Mouse (Mus musculus): ENCODE measurements around the gene Myf6. TPM values are rescaled to one million over a fixed set of nuclear protein-coding genes. Genes with fewer than 3 reads are reported as not detected.

The Myf6 gene
- polyA plus RNA-seq, 1 experiment from 2014 or later, result not detected

- peaks cover 2% of the 10 kb centered on the region; the same call in 1 of the 2 replicates for H3K4me1 ChIP-seq (replicated peaks; ENCODE audit: control insufficient read depth, insufficient read depth, low read length)
- no peak overlapping the region for H3K4me3 ChIP-seq (replicated peaks; ENCODE audit: low read length)
- H3K9ac ChIP-seq (replicated peaks; ENCODE audit: low read depth, low read length), result no peak overlapping the region
- 87% methylated on average over 1 of the region's 1 CpGs for WGBS
- ATAC-seq, result no peak
- no peaks in the 10 kb centered on the region for H3K9me3 ChIP-seq (ENCODE audit: control insufficient read depth, low read length)
- H3K27ac ChIP-seq (ENCODE audit: low read length), result no peak overlapping the region
- no peak overlapping the region for H3K4me2 ChIP-seq (ENCODE audit: low read length)
- no peaks in the 10 kb centered on the region for H3K27me3 ChIP-seq (replicated peaks; ENCODE audit: control insufficient read depth, insufficient read depth, low read length)
- H3K36me3 ChIP-seq (ENCODE audit: control insufficient read depth, insufficient read depth), result no peaks in the 10 kb centered on the region
Measured at GRCm38 (mm10) chr10:107496402-107496801, 1.9 kb upstream of the Myf6 start.

DNA sequence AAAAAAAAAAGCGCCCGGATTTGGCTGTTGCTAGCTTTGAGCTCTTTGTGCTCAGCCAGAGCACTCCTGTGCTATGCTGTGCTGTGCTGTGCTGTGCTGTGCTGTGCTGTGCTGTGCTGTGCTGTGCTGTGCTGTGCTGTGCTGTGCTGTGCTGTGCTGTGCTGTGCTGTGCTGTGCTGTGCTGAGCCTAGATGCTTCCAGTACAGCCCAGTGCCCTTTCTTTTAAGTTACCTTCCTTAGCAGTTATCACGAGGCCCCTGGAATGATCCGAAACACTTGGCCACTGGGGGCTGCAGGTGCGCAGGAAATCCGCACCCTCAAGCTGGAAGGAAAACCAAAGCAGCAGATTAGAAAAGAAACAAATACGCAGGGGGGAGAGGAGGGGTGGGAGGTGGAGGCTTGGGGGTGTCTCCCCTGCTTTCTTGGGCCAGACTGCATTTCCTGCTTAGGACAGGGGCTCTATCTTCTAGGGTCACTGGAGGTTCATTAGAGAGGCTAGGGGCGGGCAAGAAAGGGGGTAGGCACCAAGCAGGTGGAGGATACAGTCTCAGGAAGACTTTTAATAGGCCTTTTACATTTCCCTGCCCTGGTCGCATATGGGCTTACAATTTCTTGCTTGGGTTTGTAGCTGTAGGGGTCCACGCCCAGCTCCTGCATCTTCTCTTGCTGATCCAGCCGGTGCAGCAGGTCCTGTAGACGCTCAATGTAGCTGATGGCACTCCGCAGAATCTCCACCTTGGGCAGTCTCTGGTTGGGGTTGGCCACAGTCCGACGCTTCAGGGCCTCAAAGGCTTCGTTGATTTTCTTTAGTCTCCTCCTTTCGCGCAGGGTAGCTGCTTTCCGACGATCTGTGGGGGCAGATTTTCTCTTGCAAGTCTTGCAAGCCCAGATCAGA is 710 bp downstream of the Myf6 start:
- Histone ChIP-seq H3K9me3 (ENCODE audit: control insufficient read depth, low read length) (no peaks in the 10 kb centered on the region), H3K4me3 (replicated peaks; ENCODE audit: low read length) (peak overlapping the region; percentile 35), H3K27me3 (replicated peaks; ENCODE audit: control insufficient read depth, insufficient read depth, low read length) (no peaks in the 10 kb centered on the region), H3K9ac (replicated peaks; ENCODE audit: low read depth, low read length) (peak overlapping the region; percentile 49), H3K36me3 (ENCODE audit: control insufficient read depth, insufficient read depth) (no peaks in the 10 kb centered on the region), H3K4me1 (replicated peaks; ENCODE audit: control insufficient read depth, insufficient read depth, low read length) (peaks cover 2% of the 10 kb centered on the region; the same call in 1 of the 2 replicates), H3K4me2 (ENCODE audit: low read length) (peak overlapping the region; percentile 53), H3K27ac (ENCODE audit: low read length) (no peak overlapping the region)
- WGBS, result 46% methylated on average over 20 of the region's 20 CpGs
- peak; percentile 88 for ATAC-seq

GRCm38 (mm10) chr10:107492867-107493579 is 1.5 kb downstream of the Myf6 start:
- peak overlapping the region; percentile 53 for H3K4me2 ChIP-seq (ENCODE audit: low read length)
- peak overlapping the region; percentile 49 for H3K9ac ChIP-seq (replicated peaks; ENCODE audit: low read depth, low read length)
- H3K27me3 ChIP-seq (replicated peaks; ENCODE audit: control insufficient read depth, insufficient read depth, low read length), result no peaks in the 10 kb centered on the region
- peaks cover 2% of the 10 kb centered on the region; the same call in 1 of the 2 replicates for H3K4me1 ChIP-seq (replicated peaks; ENCODE audit: control insufficient read depth, insufficient read depth, low read length)
- no peak overlapping the region for H3K27ac ChIP-seq (ENCODE audit: low read length)
- H3K36me3 ChIP-seq (ENCODE audit: control insufficient read depth, insufficient read depth), result no peaks in the 10 kb centered on the region
- ATAC-seq, result peak; percentile 76
- peak overlapping the region; percentile 35 for H3K4me3 ChIP-seq (replicated peaks; ENCODE audit: low read length)
- WGBS, result 28% methylated on average over 18 of the region's 18 CpGs
- no peaks in the 10 kb centered on the region for H3K9me3 ChIP-seq (ENCODE audit: control insufficient read depth, low read length)

- Histone ChIP-seq H3K9ac (replicated peaks; ENCODE audit: low read depth, low read length) (no peak overlapping the region), H3K27me3 (replicated peaks; ENCODE audit: control insufficient read depth, insufficient read depth, low read length) (no peaks in the 10 kb centered on the region), H3K4me3 (replicated peaks; ENCODE audit: low read length) (no peak overlapping the region), H3K9me3 (ENCODE audit: control insufficient read depth, low read length) (no peaks in the 10 kb centered on the region), H3K27ac (ENCODE audit: low read length) (no peak overlapping the region), H3K36me3 (ENCODE audit: control insufficient read depth, insufficient read depth) (no peaks in the 10 kb centered on the region), H3K4me2 (ENCODE audit: low read length) (no peak overlapping the region), H3K4me1 (replicated peaks; ENCODE audit: control insufficient read depth, insufficient read depth, low read length) (peaks cover 1% of the 10 kb centered on the region; the same call in 1 of the 2 replicates)
- ATAC-seq, result no peak
- WGBS, result 29% methylated on average over 12 of the region's 12 CpGs
Measured at GRCm38 (mm10) chr10:107488654-107489315, 5.8 kb downstream of the Myf6 start.

DNA sequence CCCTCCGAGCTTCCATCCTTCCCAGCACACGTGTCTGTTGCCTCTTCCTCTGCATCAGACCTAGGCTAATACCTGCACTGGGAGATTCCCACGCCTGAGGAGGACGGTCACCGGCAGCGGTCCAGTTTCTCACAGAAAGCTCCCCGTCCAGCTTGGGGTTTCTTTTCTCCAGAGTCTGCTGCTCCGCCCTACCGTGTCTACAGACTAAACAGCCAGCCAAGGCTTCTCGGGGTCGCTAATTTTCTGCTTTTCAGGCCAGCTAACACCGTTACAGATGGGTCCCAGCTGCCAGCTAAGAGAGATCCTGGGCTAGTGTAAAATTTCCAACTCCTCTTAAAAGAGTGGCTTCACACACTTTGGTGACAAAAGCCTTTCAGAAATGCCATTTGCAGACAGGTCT is 7.8 kb downstream of the Myf6 start:
- H3K9ac ChIP-seq (replicated peaks; ENCODE audit: low read depth, low read length), result no peak overlapping the region
- no peak overlapping the region for H3K27ac ChIP-seq (ENCODE audit: low read length)
- no peak for ATAC-seq
- no peaks in the 10 kb centered on the region for H3K36me3 ChIP-seq (ENCODE audit: control insufficient read depth, insufficient read depth)
- no peaks in the 10 kb centered on the region for H3K4me1 ChIP-seq (replicated peaks; ENCODE audit: control insufficient read depth, insufficient read depth, low read length)
- 77% methylated on average over 12 of the region's 12 CpGs for WGBS
- no peaks in the 10 kb centered on the region for H3K27me3 ChIP-seq (replicated peaks; ENCODE audit: control insufficient read depth, insufficient read depth, low read length)
- H3K9me3 ChIP-seq (ENCODE audit: control insufficient read depth, low read length), result no peaks in the 10 kb centered on the region
- H3K4me3 ChIP-seq (replicated peaks; ENCODE audit: low read length), result no peak overlapping the region
- no peak overlapping the region for H3K4me2 ChIP-seq (ENCODE audit: low read length)

DNA sequence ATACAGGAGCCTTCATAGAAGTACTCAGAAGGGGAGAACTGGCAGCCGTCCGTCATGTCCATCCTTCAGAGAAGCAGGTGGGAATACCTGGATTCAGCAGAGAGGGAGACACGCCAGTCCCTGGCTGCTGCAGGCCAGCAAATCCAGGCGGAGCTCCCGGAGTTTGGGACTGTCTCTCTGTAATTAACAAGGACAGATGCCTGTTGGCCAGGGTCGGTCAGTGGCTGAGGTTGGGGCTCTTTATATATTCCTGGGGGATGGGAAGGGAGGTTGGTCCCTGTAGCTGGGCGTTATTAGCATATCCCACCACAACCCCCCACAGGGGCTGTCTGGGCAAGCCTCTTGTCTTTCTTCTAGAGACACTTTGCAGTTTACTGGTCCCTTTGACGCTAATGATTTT is 8.7 kb downstream of the Myf6 start, which contains the start of gene Myf5:
TSS of gene Myf5 (minus strand) at position 265 of the 400 bp plus-strand sequence.
- Histone ChIP-seq H3K9me3 (ENCODE audit: control insufficient read depth, low read length) (no peaks in the 10 kb centered on the region), H3K4me3 (replicated peaks; ENCODE audit: low read length) (no peak within 1 kb of the TSS), H3K27ac (ENCODE audit: low read length) (no peak within 1 kb of the TSS), H3K27me3 (replicated peaks; ENCODE audit: control insufficient read depth, insufficient read depth, low read length) (no peaks in the 10 kb centered on the region), H3K4me2 (ENCODE audit: low read length) (no peak within 1 kb of the TSS), H3K36me3 (ENCODE audit: control insufficient read depth, insufficient read depth) (no peaks in the 10 kb centered on the region), H3K9ac (replicated peaks; ENCODE audit: low read depth, low read length) (no peak within 1 kb of the TSS), H3K4me1 (replicated peaks; ENCODE audit: control insufficient read depth, insufficient read depth, low read length) (no peaks in the 10 kb centered on the region)
- ATAC-seq, result no peak
- 80% methylated on average over 8 of the region's 8 CpGs for WGBS

DNA sequence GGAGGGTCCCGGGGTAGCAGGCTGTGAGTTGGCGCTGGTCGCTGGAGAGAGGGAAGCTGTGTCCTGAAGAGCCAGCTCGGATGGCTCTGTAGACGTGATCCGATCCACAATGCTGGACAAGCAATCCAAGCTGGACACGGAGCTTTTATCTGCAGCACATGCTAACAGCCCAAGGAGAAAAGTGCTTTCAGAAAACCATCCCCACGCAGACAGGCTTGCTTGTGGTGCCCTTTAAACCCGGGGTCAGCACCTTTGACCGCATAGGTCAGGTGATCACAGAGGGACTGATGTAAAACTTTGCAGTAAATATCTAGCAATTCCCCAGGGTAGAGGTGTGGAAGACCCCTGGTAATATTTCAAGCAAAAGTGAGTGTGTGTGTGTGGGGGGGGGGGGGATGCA is 10.5 kb downstream of the Myf6 start:
- H3K4me3 ChIP-seq (replicated peaks; ENCODE audit: low read length), result no peak overlapping the region
- no peaks in the 10 kb centered on the region for H3K4me1 ChIP-seq (replicated peaks; ENCODE audit: control insufficient read depth, insufficient read depth, low read length)
- no peak overlapping the region for H3K27ac ChIP-seq (ENCODE audit: low read length)
- H3K27me3 ChIP-seq (replicated peaks; ENCODE audit: control insufficient read depth, insufficient read depth, low read length), result no peaks in the 10 kb centered on the region
- 82% methylated on average over 10 of the region's 10 CpGs for WGBS
- H3K4me2 ChIP-seq (ENCODE audit: low read length), result no peak overlapping the region
- ATAC-seq, result no peak
- H3K9me3 ChIP-seq (ENCODE audit: control insufficient read depth, low read length), result no peaks in the 10 kb centered on the region
- H3K36me3 ChIP-seq (ENCODE audit: control insufficient read depth, insufficient read depth), result no peaks in the 10 kb centered on the region
- H3K9ac ChIP-seq (replicated peaks; ENCODE audit: low read depth, low read length), result no peak overlapping the region

- Histone ChIP-seq H3K4me3 (replicated peaks; ENCODE audit: low read length) (no peak overlapping the region), H3K27ac (ENCODE audit: low read length) (no peak overlapping the region)
- WGBS, result 55% methylated on average over 2 of the region's 2 CpGs
Measured at GRCm38 (mm10) chr10:107473497-107473896, 21.0 kb downstream of the Myf6 start.

GRCm38 (mm10) chr10:107471712-107472111 is 22.8 kb downstream of the Myf6 start:
- H3K4me3 ChIP-seq (replicated peaks; ENCODE audit: low read length), result no peak overlapping the region
- no peak for ATAC-seq
- no peaks in the 10 kb centered on the region for H3K4me1 ChIP-seq (replicated peaks; ENCODE audit: control insufficient read depth, insufficient read depth, low read length)
- H3K4me2 ChIP-seq (ENCODE audit: low read length), result no peak overlapping the region
- no peak overlapping the region for H3K9ac ChIP-seq (replicated peaks; ENCODE audit: low read depth, low read length)
- H3K36me3 ChIP-seq (ENCODE audit: control insufficient read depth, insufficient read depth), result no peaks in the 10 kb centered on the region
- H3K27me3 ChIP-seq (replicated peaks; ENCODE audit: control insufficient read depth, insufficient read depth, low read length), result no peaks in the 10 kb centered on the region
- no peaks in the 10 kb centered on the region for H3K9me3 ChIP-seq (ENCODE audit: control insufficient read depth, low read length)
- 69% methylated on average over 5 of the region's 5 CpGs for WGBS
- H3K27ac ChIP-seq (ENCODE audit: low read length), result no peak overlapping the region

More at GRCm38 (mm10) chr10:107473497-107473896, 21.0 kb downstream of the Myf6 start:
- H3K4me2 ChIP-seq (ENCODE audit: low read length), result no peak overlapping the region
- H3K9ac ChIP-seq (replicated peaks; ENCODE audit: low read depth, low read length), result no peak overlapping the region
- no peaks in the 10 kb centered on the region for H3K36me3 ChIP-seq (ENCODE audit: control insufficient read depth, insufficient read depth)
- H3K27me3 ChIP-seq (replicated peaks; ENCODE audit: control insufficient read depth, insufficient read depth, low read length), result no peaks in the 10 kb centered on the region
- no peaks in the 10 kb centered on the region for H3K9me3 ChIP-seq (ENCODE audit: control insufficient read depth, low read length)
- no peak for ATAC-seq
- H3K4me1 ChIP-seq (replicated peaks; ENCODE audit: control insufficient read depth, insufficient read depth, low read length), result no peaks in the 10 kb centered on the region

Measured in forebrain, embryonic 16.5 days (tissue).